Mouse (Mus musculus) myocyte (in vitro differentiated cells): ENCODE measurements around the gene Gm47841. TPM values are rescaled to one million over a fixed set of nuclear protein-coding genes. Genes with fewer than 3 reads are reported as not detected.

Experiments used
- H3K27me3 ChIP-seq: one replicate; pipeline ENCODE4 v1.6.1; 2011; ENCODE audit not compliant: control insufficient read depth, insufficient read depth, insufficient read length
- H3K36me3 ChIP-seq: one replicate; pipeline ENCODE4 v1.6.1; 2011; ENCODE audit not compliant: control insufficient read depth, insufficient read depth
- H3K4me2 ChIP-seq: one replicate; pipeline ENCODE4 v1.6.1; 2011; ENCODE audit warnings: low read depth, control low read depth
- H3K4me3 ChIP-seq: one replicate; pipeline ENCODE4 v1.5.1; 2011; ENCODE audit warnings: mild to moderate bottlenecking, control low read depth, moderate library complexity
- H3K79me2 ChIP-seq: one replicate; pipeline ENCODE4 v1.6.1; 2011; ENCODE audit not compliant: control insufficient read depth, insufficient read depth
- H3ac ChIP-seq: one replicate; pipeline ENCODE4 v1.6.1; 2011; ENCODE audit not compliant: control insufficient read depth, insufficient read length
- CEBPB ChIP-seq: IDR thresholded peaks from 2 replicates; pipeline ENCODE4 v1.6.1; 2011; ENCODE audit warnings: mild to moderate bottlenecking, moderate library complexity; ENCODE audit not compliant: poor library complexity, insufficient read depth, severe bottlenecking
- E2F4 ChIP-seq: IDR thresholded peaks from one replicate; pipeline ENCODE4 v1.6.1; 2011; ENCODE audit warnings: mild to moderate bottlenecking, control low read depth, moderate library complexity; ENCODE audit not compliant: insufficient read depth
- MAX ChIP-seq: IDR thresholded peaks from one replicate; pipeline ENCODE4 v1.6.1; 2011; ENCODE audit warnings: low read depth, mild to moderate bottlenecking, control low read depth
- MYOD1 ChIP-seq, 3 experiments: IDR thresholded peaks; one replicate each; pipeline ENCODE4 v1.6.1; 2011; ENCODE audit warnings: control low read depth in 2 of 3, low read depth in 2 of 3, mild to moderate bottlenecking in 2 of 3, moderate library complexity in 1 of 3; ENCODE audit not compliant: insufficient read length in 2 of 3, control insufficient read depth in 1 of 3
- MYOG ChIP-seq, 3 experiments: IDR thresholded peaks; one replicate each; pipeline ENCODE4 v1.6.1; 2011; ENCODE audit warnings: control low read depth in 2 of 3, low read depth in 2 of 3, mild to moderate bottlenecking in 2 of 3; ENCODE audit not compliant: insufficient read length in 2 of 3, control insufficient read depth in 1 of 3, insufficient read depth in 1 of 3
- POLR2A ChIP-seq: IDR thresholded peaks from one replicate; pipeline ENCODE4 v1.6.1; 2011; ENCODE audit warnings: low read depth, mild to moderate bottlenecking, control low read depth, moderate library complexity; ENCODE audit not compliant: insufficient read length
- POLR2AphosphoS2 ChIP-seq: IDR thresholded peaks from one replicate; pipeline ENCODE4 v1.6.1; 2011; ENCODE audit warnings: low read depth, control low read depth; ENCODE audit not compliant: insufficient read length
- REST ChIP-seq: IDR thresholded peaks from one replicate; pipeline ENCODE4 v1.6.1; 2011; ENCODE audit warnings: mild to moderate bottlenecking, control low read depth, moderate library complexity; ENCODE audit not compliant: insufficient read depth, insufficient read length
- SRF ChIP-seq: IDR thresholded peaks from one replicate; pipeline ENCODE4 v1.6.1; 2011; ENCODE audit warnings: low read depth; ENCODE audit not compliant: control insufficient read depth, insufficient read length
- TCF12 ChIP-seq: IDR thresholded peaks from one replicate; pipeline ENCODE4 v1.6.1; 2011; ENCODE audit warnings: mild to moderate bottlenecking, control low read depth; ENCODE audit not compliant: poor library complexity, insufficient read depth, severe bottlenecking
- TCF3 ChIP-seq: IDR thresholded peaks from one replicate; pipeline ENCODE4 v1.6.1; 2011; ENCODE audit warnings: low read depth, control low read depth; ENCODE audit not compliant: insufficient read length
- USF1 ChIP-seq: IDR thresholded peaks from one replicate; pipeline ENCODE4 v1.6.1; 2011; ENCODE audit warnings: low read depth, mild to moderate bottlenecking, control low read depth, moderate library complexity
- polyA plus RNA-seq: library from polyadenylated mRNA; unstranded; fragments of >200 nt; fragmentation: generic; extraction: Trizol; gene quantifications from one replicate; pipeline ENCODE4 v1.2.1, GENCODE M21; 2012; ENCODE audit warnings: missing spikeins

The Gm47841 gene
- polyA plus RNA-seq, 1 experiment = not detected

DNA sequence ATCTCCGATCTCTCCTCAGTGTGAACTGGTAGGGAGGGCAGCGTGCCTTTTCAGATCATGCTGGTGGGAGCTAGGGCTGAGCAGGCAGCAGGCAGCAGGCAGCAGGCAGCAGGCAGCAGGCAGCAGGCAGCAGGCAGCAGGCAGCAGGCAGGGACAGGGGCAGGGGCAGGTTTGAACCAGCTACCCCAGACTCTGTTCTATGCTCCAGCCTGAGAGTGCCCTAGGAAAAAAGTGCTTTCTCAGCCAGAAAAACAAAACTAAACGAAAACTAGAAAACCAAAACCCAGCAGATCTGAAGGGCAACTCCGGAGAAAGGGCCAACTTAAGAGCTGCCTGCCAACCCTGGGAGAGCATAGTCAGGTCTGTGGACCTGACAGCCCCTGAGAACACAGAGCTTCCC, 21.5 kb upstream of the Gm47841 start:
- H3K36me3 ChIP-seq = no peaks in the 10 kb centered on the region
- TF ChIP-seq TCF12 = no peak
- H3K79me2 ChIP-seq = no peaks in the 10 kb centered on the region
- no peak overlapping the region for H3K4me2 ChIP-seq
- no peak overlapping the region for H3ac ChIP-seq
- no peak overlapping the region for H3K4me3 ChIP-seq
- H3K27me3 ChIP-seq = peaks cover 66% of the 10 kb centered on the region

DNA sequence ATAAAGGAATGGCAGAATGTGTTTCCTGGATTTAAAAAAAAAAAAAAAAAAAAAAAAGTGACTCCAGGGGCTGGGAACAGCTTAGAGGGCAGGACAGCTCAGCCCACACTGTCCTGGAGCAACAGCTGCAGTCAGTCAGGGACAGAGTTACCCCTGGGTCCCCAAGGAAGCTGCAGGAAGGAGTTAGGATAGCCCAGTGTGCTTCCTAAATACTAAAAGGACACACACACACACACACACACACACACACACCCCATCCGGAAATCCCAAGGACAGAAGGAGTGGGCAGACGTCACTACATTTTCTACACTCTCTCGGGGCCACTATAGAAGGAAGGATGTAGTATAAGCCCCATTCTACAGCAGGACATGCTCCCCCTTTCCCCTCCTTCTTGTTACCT, 20.8 kb upstream of the Gm47841 start:
- H3K27me3 ChIP-seq = peaks cover 66% of the 10 kb centered on the region
- H3K4me2 ChIP-seq = no peak overlapping the region
- TF ChIP-seq MYOG (IDR thresholded peaks at IDR 0.05; ENCODE audit: control insufficient read depth in 1 of 3, insufficient read depth in 1 of 3, insufficient read length in 2 of 3, low read depth in 2 of 3) = peak in 1 of 3 experiments; percentile 8
- peak in 1 of 3 experiments; percentile 19 for TF ChIP-seq MYOD1 (IDR thresholded peaks at IDR 0.05; ENCODE audit: control insufficient read depth in 1 of 3, insufficient read length in 2 of 3, low read depth in 2 of 3)
- no peak for TF ChIP-seq POLR2A
- H3ac ChIP-seq = no peak overlapping the region
- H3K36me3 ChIP-seq = no peaks in the 10 kb centered on the region
- H3K79me2 ChIP-seq = no peaks in the 10 kb centered on the region
- H3K4me3 ChIP-seq = no peak overlapping the region

DNA sequence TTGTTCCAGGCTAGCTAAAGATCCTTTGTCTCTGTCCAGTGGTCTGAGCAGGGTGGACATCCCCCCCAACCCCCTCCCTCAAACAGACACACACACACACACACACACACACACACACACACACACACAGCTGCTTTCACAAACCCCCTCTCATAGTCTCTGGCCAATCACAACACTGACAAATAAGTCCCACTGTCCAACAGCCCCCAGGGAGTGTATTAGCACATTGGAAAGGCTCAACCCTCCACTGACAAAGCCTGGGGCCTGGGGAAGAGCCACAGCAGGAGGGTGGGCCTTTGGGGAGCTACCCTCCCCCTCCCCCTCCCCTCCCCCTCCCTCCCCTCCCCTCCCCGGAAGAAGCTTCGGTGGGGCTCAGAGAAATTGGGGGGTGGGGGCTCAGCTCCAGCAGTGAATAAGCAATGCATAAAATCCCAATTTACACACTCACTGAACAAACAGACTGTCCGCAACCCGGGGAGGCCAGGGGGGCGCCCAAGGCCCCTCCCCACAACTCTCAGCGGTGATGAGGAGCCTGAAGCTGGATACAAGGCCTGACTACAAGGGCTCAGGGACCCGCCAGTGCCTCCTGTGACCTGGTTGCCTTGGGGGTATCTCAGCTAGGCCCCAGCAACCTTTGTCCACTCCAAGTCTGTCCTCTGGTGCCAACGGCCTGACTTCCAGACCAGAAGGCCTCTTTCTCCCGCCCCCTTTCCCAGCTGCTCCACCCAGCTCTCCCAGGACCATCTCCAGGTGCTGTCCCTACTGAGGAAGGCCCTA, 19.9 kb upstream of the Gm47841 start:
- H3K4me3 ChIP-seq = no peak overlapping the region

DNA sequence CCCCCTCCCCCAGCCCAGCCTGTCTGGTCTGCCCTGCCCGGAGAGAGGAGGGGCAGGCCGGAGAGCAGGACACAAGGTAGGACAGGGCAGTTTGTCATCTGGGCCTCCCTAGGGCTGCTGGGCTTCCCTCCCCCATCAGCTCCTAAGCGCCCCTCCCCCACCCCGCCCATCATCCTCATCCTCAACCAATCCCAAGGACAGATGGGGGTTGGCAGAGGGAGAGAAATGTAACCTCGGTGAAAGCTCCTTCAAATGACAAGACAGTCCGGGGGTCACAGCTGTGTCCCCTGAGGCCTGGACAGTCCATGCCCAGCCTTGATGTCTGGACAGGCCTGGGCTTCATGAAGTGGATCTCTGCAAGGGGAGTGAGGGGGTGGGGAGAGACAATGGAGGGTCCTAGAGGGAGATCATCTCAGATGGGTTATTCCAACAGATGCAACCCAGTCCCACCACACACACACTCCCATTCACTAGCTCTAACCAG, 19.2 kb upstream of the Gm47841 start:
- H3K4me2 ChIP-seq = no peak overlapping the region
- TF ChIP-seq POLR2AphosphoS2 (no peak), MYOG (IDR thresholded peaks at IDR 0.05; ENCODE audit: control insufficient read depth in 1 of 3, insufficient read depth in 1 of 3, insufficient read length in 2 of 3, low read depth in 2 of 3) (no peak), E2F4 (no peak), REST (no peak), CEBPB (no peak), MYOD1 (IDR thresholded peaks at IDR 0.05; ENCODE audit: control insufficient read depth in 1 of 3, insufficient read length in 2 of 3, low read depth in 2 of 3) (no peak)
- peaks cover 71% of the 10 kb centered on the region for H3K27me3 ChIP-seq

More for the DNA sequence above, 19.9 kb upstream of the Gm47841 start:
- Histone ChIP-seq H3K4me2 (no peak overlapping the region), H3ac (no peak overlapping the region), H3K27me3 (peaks cover 66% of the 10 kb centered on the region), H3K79me2 (no peaks in the 10 kb centered on the region), H3K36me3 (no peaks in the 10 kb centered on the region)
- TF ChIP-seq TCF3 (no peak), CEBPB (no peak), MYOG (IDR thresholded peaks at IDR 0.05; ENCODE audit: control insufficient read depth in 1 of 3, insufficient read depth in 1 of 3, insufficient read length in 2 of 3, low read depth in 2 of 3) (no peak), MAX (no peak), SRF (no peak), TCF12 (no peak), REST (no peak)

DNA sequence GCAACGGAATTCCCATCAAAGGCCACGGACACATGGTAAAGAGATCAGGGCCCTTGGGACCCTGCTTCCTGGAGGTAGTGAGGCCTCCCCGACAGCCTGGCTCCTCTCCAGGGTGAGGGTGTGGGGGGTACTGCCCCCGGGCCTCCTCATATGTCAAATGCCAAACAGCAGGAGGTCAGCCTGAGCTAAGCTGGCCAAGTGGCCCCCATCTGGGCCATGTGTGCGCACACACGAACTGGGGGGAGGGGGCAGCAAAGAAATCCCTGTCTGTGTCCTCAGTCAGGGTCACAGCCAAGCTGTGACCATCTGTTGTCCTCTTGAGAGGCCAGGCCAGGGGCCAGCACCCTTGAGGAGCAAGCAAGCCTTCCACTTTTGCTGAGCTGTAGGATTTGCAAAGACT, 17.9 kb upstream of the Gm47841 start:
- Histone ChIP-seq H3K4me3 (no peak overlapping the region), H3K36me3 (no peaks in the 10 kb centered on the region), H3K79me2 (no peaks in the 10 kb centered on the region), H3K27me3 (peaks cover 68% of the 10 kb centered on the region), H3ac (no peak overlapping the region), H3K4me2 (no peak overlapping the region)
- TF ChIP-seq MYOD1 (IDR thresholded peaks at IDR 0.05; ENCODE audit: control insufficient read depth in 1 of 3, insufficient read length in 2 of 3, low read depth in 2 of 3) = no peak
- TF ChIP-seq MAX = no peak
- TF ChIP-seq POLR2AphosphoS2 = no peak
- TF ChIP-seq USF1 = no peak
- TF ChIP-seq MYOG (IDR thresholded peaks at IDR 0.05; ENCODE audit: control insufficient read depth in 1 of 3, insufficient read depth in 1 of 3, insufficient read length in 2 of 3, low read depth in 2 of 3) = no peak
- TF ChIP-seq POLR2A = no peak
- TF ChIP-seq E2F4 = no peak

More for the DNA sequence above, 19.2 kb upstream of the Gm47841 start:
- Histone ChIP-seq H3ac (no peak overlapping the region), H3K79me2 (no peaks in the 10 kb centered on the region), H3K4me3 (no peak overlapping the region), H3K36me3 (no peaks in the 10 kb centered on the region)
